Mouse (Mus musculus): ENCODE results near the gene Cbx8.

Cbx8 gene

GRCm38 (mm10) chr11:119078691-119079444 lies 38.1 kb upstream of the Cbx8 start:
- no peak for DNase-seq (ENCODE audit: low spot score)

DNA sequence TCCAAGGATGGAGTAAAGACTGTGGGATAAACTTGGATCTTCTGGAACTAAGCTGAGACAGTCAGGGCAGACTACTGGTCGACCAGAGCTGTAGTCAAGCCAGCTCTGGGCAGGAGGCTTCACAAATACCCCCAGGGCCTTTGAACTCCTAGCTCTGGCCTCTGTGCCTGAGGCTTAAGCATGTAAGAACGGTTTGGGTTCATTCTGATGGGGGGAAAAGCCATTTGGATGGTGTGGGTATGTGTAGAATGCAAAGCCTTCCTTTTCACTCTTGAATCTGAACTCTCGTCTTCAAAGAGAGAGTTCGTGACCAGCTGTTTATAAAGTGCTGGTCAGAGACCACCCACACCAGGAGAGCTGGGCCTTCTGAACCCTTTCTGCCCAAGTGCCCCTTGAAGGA lies 37.0 kb upstream of the Cbx8 start:
- no peak for DNase-seq (ENCODE audit: low spot score)

DNA sequence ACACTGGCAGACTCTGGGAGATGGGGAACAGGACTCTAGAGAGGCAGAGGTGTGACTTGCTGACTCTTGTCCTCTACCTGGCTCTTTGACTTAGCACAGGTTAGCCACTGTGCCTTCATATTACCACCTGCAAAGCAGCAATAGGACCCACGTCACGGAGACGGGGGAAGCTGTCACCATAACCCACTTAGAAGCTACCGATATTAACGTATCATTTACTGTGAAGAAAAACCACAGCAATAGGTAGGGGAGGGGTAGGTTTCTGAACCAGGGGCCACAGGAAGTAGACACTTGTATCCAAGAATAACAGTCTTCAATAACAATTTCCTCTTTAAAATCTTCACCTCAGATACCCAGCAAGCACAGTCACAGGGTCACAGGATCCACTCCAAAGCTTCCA lies 35.0 kb upstream of the Cbx8 start:
- no peak for DNase-seq (ENCODE audit: low spot score)

- DNase-seq (ENCODE audit: low spot score), result no peak
Observed at GRCm38 (mm10) chr11:119073876-119074433, 33.2 kb upstream of the Cbx8 start.

DNA sequence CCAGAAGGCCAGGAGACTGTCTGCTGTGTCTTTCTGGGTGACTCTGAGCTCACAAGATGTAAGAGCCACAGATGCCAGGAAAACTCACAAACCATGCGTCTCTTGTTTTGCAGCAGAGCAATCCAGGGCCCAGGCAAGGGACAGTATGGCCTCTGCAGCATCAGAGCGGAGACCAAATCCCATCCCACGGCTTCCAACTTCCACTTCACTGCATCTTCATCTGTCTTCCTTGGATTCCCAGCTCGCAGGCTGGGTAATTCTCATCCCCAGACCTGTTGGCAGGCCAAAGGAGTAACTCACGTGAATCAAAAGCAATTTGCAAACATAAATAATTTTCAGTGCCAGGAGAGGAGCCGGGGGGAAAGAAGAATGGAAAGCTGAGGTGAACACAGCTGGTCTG lies 32.2 kb upstream of the Cbx8 start:
- DNase-seq (ENCODE audit: low spot score), result no peak

DNA sequence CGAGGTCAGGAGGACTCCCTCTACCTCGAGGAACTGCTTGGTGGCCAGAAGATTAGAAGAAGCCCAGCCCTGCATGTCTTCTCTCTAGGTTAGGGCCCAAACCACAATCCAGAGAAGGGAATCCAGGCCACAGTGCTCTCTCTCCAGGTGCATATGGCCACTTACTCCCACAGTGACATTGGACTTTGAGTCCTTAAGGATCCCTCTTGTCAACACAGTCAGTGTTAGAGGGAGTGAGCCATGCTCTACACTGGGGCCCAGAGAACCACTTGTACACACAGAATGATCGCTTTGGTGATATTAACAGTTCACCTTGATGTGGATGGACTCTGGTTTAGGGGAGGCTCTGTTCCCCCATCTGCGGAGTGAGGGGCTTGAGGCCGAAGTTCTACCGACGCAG lies 31.5 kb upstream of the Cbx8 start:
- no peak for DNase-seq (ENCODE audit: low spot score)

DNA sequence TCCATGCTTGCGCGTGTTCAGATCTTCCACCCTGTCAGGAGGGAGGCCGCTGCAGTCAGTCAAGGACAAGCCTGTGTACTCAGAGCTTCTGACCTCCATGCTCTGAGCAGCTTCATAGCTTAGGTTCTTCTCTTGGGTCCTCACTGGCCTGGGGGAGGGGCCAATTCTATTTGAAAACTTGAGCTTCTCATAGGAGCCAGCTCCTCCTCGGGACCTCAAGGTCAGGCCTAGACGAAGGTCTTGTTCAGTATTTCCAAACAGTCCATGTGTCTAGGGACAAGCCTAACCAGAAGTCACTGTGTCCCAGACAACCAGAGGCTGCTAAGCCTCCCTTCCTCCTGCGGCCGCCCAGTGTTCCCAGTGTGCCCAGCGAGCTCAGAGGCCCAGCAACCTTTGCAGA lies 26.1 kb upstream of the Cbx8 start:
- DNase-seq (ENCODE audit: low spot score), result no peak

DNA sequence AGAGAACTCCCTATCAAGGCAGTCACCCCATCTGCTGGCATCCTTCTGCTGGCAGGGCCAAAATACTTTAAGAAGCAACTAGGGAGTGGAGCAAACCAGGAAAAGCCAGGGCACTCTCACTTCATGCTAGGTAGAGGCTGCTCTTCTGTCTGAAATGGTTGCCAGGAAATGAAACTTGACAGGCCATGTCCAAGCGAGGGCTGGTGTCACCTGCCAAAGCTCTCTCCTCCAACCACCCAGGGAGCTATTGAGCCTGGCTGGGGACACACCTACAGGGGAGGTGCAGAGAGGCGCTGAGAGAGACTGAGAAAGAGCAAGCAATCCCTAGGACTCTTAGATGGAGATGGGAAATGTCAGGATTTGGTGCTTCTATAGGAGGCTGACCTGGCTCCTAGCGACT lies 18.5 kb upstream of the Cbx8 start:
- no peak for DNase-seq (ENCODE audit: low spot score)

DNA sequence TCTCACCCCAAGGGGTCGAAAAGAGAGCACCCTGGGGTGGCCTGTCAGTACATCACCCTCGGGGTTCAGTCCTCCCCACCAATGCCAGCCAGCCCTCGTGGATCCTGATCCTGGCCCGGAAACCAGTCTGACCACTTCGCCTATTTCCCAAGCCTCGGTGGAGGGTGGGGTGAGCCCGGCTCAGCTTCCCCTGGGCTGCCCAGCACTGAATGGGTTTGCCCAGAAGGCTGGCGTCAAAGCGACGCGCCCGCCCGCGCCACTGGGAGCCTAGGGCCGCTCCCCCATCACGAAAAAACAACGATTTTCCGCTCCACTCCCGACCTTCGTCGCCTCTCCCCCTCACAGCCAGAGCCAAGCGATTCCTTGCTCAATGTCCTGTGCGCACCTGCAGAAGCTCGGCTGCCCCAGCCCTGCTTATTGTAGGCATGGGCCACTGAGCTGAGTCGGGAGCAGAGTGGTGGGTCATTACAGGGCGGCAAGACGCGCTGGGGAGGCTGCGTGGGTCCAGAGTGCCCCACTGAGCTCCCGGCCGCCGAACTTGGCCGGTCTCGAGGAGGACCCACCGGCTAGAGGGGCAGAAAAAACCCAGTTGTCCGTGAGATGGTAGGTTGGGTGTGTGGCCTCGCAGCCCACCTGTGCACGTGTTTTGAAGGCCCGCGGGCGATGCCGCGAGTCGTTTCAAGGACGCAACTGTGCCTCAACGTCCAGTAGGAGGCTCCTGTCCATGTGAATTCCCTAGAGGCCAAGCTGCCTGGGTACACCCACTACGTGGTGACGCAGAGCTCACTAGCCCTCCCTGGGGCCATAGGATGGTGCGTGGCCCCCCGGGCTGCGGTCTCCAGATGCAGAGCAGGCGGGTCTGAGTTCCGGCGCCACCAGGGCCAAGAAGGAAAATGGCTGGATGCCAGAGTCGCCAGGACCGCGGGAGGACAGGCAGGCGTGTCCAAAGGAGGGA lies 17.5 kb upstream of the Cbx8 start:
- DNase-seq (ENCODE audit: low spot score), result no peak

DNA sequence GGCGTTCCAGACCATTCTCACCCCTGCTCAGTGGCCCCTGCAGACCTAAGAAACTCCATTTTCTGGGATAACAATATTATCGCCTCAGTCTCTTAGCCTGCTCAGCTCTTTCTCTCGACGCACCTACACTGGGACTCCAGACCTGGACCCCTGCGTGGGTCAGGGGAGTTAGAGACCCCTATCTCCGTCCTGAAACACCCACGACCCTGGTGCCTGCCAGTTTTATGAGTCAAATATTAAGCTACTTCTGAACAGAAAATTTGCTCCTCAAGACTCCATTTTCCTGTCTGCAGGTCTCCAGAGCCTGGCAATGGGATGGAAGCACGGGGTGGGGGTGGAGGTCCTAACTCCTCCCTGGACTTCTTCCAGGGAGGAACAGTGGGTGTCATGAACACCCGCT lies 16.5 kb upstream of the Cbx8 start:
- no peak for DNase-seq (ENCODE audit: low spot score)

- no peak for DNase-seq (ENCODE audit: low spot score)
Observed at GRCm38 (mm10) chr11:119056301-119057211, 15.8 kb upstream of the Cbx8 start.

DNA sequence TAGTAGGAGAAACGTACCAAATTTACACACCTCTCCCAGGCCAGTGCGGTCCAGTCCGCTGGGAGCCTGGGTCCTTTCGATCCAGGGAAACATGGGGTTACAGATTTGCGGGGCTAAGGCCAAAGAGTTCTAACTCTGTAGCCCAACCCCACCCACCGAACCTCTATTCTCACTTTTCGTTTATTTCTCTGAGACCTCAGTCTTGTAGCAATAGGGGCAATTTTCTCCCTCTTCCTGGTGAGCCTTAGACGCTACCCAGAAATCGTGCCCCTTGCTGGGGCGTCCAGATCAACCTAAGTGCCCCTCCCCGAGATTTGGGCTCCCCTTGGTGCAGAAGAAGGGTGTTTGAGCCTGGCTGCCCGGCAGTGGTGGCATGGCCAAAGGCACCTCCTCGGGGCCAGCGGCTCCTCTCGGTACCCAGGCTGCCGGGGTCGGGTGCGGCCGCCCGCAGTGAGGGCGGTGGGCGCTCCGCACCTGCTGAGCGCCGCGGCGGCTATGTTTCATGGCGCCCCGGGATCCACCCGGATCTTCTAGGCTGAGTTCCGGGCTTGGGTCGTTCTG lies 14.9 kb upstream of the Cbx8 start:
- DNase-seq (ENCODE audit: low spot score), result no peak

- DNase-seq (ENCODE audit: low spot score), result no peak
Observed at GRCm38 (mm10) chr11:119054351-119055345, 13.9 kb upstream of the Cbx8 start.

GRCm38 (mm10) chr11:119053738-119054350 lies 13.1 kb upstream of the Cbx8 start:
- DNase-seq (ENCODE audit: low spot score), result no peak

DNA sequence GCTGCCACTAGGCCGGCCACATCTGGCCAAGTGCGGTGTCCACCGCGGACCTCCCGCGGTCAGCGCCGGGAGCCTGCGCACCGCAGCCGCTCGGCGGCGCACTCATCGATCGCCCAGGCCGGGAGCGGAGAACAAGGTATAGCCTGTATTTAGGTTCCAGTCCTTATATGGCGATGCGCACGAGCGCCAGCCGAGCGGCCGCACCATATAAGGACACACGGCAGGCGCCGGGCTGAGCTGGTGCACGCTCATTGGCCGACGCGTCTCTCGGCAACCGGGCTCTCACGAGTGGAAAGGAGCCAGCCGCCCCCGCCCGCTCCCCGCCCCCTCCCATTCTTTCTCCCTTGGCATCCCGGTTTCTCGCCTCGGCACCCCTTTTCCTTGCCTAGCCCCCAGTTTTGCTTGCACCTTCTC lies 12.5 kb upstream of the Cbx8 start:
- DNase-seq (ENCODE audit: low spot score), result peak; percentile 44

DNA sequence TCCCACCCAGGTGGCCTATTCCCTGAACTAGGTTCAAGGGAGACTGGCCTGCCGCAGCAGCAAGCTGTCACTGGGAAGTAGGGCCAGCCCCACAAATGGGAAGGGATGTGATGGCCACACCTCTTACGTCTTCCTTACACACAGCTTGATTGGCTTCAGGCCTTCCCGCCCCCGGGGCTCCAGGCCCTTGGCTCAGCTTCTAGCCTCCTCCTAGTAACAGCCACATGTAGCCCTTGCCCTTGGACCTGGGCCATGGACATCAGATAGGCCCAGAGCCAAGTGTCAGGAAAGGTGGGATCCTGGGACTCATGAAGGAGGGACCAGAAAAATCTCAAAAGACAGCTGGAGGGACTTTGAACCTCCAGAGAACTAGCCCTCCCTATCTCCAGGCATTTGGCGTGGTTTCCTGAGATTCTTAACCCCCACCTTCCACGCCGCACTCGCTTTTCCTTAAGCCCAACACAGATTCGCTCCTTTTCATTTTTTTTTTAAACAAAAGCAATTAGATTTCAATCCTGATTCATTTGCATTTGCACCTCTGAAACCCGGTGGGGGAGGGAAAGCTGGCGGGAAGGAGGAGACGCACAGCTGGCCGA lies 12.0 kb upstream of the Cbx8 start:
- no peak for DNase-seq (ENCODE audit: low spot score)

DNA sequence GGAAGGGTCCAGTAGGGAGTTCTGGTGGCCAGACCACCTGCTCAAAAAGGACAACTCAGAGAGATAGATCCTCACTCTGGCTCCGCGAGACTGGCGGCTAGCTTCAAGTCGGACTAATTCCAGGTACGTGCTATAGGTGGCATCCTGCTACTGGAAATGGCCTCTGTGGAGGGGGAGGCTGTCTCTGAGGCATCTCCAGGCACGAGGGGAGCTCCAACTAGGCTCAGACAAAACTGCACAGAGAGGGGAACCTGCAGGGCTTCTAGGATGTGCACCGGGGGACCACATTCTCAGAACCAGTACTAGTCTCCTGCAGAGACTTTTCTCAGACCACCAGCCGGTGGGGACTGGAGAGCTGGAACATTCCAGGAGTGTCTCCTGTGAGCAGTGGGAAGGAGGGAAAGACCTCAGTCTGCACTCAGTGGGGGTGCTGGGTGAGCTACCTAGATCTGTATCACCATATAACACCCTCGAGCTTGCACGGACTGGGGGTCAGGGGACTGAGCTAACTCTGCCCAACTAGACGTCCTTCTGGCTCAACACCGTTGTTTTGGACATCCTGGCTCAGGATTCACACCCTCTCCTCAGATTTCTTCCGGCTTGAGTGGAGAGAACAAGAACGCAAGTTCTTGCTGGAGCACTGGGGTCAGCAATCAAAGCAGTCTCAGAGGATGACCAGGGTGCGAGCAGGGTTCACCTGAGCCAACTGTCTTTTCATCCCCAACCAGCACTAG lies 11.3 kb upstream of the Cbx8 start:
- no peak for DNase-seq (ENCODE audit: low spot score)

GRCm38 (mm10) chr11:119051426-119051825 lies 10.7 kb upstream of the Cbx8 start:
- no peak for DNase-seq (ENCODE audit: low spot score)

DNA sequence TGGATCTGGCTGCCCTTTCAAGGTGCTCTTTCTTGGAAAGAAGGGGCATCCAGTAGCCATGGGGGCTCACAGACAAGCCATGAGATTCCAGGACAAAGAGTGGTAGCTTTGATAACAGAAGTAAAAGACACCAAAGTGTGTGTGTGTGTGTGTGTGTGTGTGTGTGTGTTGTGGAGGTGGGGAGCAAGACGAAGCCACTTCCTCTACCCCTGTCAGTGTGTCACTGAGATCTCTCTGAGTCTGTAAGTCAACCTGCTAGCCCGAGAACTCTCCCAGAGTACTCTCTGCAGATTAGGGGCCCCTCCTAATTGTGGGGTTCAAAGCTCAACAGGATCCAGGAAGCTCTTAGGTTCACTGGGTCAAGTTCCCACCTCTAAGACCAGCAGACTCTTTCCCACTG lies 9.6 kb upstream of the Cbx8 start:
- no peak for DNase-seq (ENCODE audit: low spot score)
